Mouse (Mus musculus) natural killer cell, adult 2 months (primary cell): ENCODE results near the gene Clspn.

Experiments
- DNase-seq, 2 experiments: peaks; one replicate each; pipeline ENCODE4 v3.0.0; 2022; ENCODE audit warnings: low spot score in 2 of 2

Gene Clspn

DNA sequence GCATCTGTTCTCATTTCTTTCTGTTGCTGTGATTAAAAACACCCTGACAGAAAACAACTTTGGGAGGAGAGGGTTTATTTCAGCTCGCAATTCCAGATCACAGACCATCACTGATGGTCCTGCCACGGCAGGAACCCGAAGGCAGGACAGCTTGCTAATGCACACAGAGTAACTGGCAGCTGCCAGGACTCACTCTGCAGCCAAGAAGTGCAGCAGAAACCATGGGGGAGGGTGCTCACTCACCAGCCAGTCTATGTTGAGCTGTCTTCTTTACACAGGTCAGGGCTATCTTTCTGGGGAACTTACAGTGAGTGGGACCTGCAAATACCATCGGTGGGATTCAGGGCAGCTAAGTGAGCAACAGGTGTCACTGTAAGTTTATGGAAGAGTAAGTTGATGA is 80.7 kb downstream of the Clspn start:
- no peak for DNase-seq

DNA sequence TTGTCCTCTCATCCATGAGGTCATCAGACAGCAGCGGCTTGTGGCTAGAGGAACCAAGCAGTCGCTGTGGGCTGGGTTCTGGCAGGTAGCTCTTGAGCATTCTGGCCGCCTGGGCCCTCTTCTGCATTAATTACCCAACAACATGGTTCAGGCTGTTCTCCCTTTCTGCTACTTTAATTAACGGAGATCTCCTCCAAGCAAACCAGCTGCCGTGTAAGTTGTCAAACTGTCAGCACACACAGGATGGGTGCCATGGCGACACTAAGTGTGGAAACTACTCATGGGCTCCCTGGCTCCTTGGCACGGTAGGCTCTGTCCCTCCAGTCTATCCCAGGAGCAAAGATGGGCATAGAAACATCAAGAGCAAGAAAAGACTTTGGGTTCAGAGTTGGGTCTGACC is 82.6 kb downstream of the Clspn start:
- DNase-seq: no peak

DNA sequence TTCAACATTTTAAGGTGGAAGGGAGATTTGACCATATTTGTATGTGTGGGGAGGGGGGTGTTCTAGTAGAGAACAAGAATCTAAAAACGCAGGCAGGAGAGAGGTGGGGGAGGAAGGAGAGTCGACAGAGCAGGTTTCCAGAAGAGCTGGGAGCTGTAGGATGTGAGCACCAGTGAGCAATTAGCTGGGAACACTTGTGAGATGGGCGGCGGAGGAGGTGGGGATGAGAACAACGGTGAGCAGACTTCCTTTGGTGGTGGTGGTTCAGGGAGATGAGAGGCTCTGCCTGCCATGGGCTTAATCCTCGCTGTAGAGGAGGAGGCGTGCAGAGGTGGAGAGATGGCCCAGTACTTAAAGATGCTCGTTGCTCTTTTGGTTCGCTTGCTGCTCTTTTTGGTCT is 85.2 kb downstream of the Clspn start:
- DNase-seq: no peak
